Mouse (Mus musculus): ENCODE results near the gene Olfr874.
"Not testable (repeated sequence)": the region's sequence is repeated elsewhere in the genome, so short reads cannot be mapped to it uniquely, and the experiment has no call there.

The Olfr874 gene

DNA sequence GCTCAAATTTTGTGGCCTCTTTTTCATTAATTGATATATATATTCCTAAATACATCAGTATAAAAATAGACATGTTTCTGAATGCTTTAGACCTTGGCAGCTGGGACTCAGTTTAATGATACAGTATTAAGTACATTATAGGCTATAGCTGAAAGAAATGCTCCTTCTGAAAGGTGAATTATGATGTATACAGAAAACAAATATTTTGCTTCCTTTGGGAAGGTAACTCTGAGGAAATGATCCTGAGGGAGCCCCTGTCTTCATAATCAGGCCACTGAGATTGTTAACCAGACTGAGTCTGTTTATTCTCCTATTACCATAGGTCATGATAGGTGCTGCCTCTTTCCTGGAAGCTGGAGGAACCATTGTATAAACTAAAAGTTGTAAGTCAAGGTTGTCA is at the start of gene Olfr874:
Gene Olfr874 (plus strand): TSS at position 301 of the 400 bp plus-strand sequence.
- no peak for DNase-seq (ENCODE audit: low spot score)

DNA sequence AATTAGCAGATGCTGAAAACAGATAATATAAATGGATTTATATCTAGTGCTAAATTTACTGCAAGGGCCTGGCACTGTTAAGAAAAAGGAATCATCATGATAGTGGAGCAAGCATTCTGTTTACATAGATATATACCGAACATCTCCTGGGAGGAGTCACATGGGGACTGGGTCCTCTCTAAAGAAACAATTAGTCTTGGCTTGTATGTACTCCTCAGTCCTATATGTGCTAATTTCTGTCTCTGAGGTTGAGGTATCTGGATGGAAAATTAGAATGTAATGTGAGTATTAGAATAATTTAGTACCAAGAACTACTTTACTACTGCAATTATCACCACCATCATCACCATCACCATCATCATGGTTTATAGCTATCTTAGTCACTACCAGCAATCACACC is 28.8 kb upstream of the Olfr874 start, which contains the start of gene Olfr160:
Gene Olfr160 (minus strand): TSS at position 101 of the 400 bp plus-strand sequence.
- DNase-seq (ENCODE audit: low spot score), result no peak

DNA sequence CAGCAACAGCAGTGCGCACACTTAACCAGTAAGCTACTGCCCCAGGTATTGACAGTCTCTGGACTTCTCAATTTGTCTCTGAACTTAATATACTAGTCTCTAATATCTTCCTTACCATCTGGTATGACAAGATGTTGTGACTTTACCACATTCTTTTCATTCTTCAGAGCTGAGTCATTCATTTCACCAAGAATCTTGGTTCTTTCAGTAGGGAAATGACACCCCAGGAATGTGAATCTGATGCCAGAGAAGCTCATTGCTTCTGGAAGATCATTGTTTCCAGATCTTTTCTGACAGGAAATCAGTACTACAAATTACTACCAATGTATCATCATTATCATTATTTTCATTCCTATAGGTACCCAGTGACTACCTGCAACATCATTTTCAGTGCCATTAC is 10.6 kb upstream of the Olfr874 start:
- DNase-seq (ENCODE audit: low spot score), result no peak

DNA sequence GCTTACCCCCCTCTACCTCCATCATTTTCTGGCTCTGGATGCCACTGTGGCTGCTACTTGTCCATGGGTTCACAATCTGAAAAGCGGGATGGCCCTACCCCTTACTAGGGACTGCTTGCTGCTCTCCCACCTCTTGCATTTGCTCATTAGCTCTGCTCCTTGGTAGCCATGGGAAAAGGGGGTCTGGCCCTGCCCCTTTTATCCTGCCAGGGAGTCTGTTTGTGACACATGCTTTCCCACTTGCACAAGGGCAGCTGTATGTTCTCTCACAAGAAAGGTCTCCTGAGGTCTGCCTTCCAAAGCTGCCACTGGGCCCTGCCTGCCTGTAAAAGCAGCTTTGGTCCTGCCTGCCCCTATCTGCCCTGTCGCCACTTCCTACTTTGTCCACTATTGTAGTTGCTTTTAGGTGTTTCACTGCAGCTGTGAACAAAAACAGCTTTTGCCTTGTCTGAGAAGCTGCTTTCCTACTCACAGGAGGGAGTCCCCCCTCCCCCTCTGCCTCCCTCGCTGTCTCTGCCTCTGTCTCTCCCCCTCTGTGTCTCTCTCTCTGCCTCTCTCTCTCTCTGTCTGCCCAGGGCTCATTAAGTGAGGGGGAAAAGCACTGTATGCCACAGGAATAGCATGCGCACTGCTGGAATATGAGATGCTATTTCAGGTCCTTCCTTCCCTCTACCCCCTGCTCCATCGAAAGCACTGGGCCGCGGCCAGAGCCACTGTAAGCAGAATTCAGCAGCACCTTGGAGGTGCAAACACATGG is 5.6 kb downstream of the Olfr874 start:
- DNase-seq (ENCODE audit: low spot score), result no peak

DNA sequence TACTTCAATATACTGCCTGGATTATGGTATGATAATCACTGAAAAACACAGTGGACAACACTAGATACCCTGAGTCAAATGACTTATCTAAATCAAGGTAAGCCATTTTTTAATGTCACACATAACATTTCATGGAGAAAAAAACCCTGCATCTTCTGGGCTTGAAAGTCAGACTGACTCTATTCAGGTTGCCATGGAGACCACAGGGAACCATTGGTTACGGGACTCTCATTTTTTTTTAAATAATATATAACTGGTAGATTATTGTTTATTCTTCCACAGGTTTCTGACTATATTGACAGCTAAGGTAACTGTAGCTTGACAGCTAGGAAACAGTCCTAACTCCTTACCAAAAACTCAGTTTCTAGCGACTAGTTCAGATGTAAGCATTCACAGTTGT is 6.6 kb downstream of the Olfr874 start:
- DNase-seq (ENCODE audit: low spot score), result no peak

DNA sequence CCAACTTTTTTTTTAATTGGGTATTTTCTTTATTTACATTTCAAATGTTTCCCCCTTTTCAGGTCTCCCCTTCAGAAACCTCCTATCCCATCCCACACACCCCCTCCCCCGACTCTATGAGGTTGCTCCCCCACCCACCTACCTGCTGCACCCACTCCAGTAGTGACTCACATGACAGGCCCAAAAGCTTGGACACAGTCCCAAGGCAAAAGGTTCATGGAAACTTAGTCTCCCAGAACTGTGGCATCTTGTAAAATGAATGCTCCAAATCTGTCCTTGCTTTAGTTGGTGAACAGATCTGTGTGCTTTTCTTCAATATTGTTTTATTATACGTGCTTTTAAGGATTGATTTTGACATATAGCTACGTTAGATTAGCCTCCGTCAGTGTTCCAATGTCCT is 7.1 kb downstream of the Olfr874 start:
- no peak for DNase-seq (ENCODE audit: low spot score)

DNA sequence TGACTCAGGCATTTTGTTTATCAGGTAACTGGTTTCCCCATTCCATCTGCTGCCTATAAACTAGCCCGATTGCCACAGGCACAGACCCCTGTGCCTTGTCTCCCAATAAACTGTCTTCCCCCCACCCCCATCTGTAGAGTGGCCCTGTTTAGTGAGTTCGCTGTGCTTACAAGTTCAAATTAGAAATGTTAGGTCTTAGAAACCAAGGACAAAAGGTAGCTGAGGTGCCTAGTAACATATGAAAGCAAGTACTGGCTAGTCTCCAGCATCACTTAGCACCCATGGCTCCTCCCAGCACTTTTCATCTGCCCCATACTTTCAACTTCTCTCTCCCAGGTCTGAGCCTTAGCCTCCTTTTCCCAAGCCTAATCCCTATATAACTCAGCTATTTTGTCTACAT is 16.8 kb downstream of the Olfr874 start:
- no peak for DNase-seq (ENCODE audit: low spot score)

DNA sequence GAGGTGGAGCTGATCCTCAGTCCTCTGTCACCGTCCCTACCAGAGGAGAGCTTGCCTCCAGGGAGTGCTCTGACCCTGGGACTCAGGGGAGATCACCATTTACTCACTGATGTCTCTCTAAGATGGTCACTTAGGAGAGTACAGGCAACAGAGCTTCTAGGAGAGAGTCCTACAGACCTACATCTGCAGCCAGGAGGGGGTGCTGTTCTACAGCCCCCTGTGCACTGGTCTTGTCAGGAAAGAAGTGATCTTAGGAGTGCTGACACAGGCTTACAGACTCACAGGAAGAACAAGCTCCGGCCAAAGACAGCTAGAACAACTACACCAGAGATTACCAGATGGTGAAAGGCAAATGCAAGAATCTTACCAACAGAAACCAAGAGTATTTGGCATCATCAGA is 17.6 kb downstream of the Olfr874 start:
- DNase-seq (ENCODE audit: low spot score), result no peak

DNA sequence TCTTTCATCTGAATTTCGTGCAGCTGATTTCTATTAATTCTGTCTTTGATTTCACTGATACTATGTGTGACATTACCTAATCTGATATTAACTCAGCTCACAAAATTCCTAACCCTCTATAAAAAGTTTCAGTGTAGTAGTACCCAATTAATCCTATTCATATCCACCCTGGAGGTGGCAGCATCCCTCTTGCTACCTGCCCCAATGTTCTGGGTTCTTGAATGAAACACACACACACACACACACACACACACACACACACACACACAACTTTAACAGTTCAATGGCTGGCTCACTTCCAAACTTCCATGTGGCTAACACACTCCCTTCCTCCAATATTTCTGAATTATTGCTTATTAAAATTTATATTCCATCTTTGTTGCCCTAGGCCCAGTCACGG is 25.8 kb downstream of the Olfr874 start:
- DNase-seq (ENCODE audit: low spot score), result no peak

DNA sequence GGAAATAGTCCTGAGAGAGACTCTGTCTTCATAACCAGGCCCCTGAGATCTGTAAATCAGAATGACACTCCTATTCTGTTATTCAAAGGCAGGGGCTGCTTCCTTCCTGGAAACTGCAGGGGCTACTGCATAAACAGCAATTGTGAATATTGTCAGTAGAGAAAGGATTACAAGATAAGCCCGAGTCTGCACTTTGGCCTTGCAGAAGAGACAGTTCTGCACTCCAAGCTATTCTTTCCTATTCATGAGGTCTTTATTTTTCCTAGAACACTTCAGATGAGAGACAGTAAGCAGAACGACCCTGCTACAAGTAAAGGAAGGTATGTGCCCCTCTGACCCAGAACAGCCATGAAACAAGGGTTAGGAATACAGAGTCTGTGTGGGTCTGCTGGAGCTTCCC is 26.9 kb downstream of the Olfr874 start, which contains the start of gene Olfr875:
Gene Olfr875 (plus strand): TSS at position 99 of the 400 bp plus-strand sequence.
- DNase-seq (ENCODE audit: low spot score), result no peak

DNA sequence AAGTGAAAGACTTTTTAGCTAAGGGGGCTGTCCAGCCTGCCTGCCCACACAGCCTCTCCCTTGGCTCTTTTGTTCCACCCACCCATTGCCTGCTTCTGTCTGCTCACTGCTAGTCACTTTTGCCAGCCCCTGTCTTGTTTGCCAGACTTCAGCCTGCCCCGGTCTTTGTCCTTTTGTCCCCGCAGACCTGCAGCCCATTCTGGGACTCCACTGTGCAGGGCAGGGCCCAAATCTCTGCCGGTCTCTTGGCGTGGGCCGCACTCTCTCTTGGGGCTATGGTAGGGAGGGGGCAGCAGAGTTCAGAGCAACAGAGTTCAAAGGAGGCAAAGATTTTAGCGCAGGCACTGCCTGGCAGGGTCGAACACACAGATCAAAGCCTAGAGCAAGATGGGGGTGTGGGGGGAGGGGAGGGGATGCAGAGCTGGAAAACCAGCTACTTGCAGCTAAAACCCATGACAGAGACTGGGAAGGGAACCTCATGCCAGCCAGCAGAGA is 37.9 kb downstream of the Olfr874 start:
- no peak for DNase-seq (ENCODE audit: low spot score)

DNA sequence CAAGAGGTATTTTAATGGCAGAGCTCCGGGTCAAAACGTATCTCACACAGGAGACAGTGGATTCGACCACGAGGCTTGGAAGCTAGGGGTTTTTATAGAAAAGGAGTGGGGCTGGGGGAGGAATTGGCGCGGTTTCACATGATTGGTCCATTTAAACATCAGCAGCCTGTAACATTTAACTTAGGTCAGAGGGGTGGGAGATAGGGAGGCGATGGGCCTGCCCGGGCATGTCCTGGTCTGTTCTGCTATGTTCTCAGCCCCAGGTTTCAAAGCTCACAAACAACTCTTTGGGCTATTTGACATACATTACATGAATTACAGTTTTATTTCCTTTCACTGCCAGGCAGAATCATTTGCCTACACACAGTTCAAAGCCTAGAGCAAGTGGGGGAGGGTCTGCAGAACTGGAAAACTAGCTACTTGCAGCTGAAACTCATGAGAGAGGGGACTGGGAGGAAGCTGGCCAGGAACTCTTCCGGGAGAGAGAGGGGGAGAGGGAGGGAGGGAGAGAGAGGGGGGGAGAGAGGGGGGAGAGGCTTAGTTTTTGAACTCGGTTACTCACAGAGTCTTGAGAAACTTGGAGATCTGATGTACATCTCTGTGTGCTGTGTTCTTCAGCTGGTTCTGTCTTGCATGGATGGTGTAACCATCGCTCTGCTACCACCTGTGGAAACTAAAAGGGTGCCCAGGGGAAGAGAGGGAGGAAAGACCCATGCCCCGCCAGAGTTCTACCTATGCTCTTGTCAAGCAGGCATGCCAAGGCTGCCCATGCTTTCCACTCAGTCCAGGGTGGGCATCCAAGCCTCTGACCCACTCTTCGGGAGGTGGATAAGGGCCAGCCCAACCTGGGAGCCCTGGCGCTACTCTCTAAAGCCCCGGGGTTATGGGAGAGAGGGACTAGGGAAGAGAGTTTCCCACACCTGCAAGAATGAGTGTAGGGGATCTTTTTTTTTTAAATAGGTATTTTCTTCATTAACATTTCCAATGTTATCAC is 38.8 kb downstream of the Olfr874 start:
- DNase-seq (ENCODE audit: low spot score), result not testable (repeated sequence)

DNA sequence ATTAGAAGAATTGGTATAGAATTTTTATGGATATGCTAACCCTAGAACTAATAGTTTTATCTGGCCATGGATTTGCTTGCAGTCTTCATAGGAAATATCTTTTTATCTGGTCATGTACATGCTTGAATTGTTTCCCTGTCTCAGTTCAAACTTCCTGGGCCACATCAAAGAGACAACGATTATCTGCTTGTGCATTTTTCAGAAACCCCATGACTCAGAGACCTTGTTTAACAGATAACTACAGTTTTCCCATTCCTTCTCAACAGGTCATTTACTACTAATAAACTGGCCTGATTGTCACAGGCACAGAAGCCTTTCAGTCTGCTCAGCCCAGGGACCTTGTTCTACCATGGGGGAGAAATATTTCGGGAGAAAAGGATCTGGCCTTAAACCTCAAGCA is 41.5 kb downstream of the Olfr874 start:
- no peak for DNase-seq (ENCODE audit: low spot score)
